Mouse (Mus musculus): Measurements from ENCODE around the gene Kif2b.

Gene Kif2b

DNA sequence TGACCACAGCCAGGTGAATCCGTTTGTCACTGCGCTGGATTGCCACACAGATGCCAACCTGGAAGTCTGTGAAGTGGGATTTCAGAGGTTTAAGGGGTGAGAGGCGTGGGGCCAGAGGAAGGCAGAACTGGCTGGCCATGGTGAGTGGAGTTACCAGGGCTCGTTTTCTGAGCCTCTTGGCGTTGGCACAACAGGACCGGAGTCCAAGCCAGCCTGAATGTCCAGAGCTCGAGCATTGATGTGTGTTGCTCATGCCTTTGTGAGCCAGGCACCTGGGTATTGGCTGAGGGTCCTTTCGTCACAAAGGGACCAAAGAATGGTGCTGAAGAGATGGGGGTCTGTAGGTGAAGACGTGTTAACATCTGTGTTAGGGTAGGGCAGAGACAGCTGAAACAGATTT lies at the start of gene Kif2b:
Gene Kif2b (minus strand): TSS at position 242 of the 400 bp plus-strand sequence.
- DNase-seq (ENCODE audit: low spot score), result no peak

DNA sequence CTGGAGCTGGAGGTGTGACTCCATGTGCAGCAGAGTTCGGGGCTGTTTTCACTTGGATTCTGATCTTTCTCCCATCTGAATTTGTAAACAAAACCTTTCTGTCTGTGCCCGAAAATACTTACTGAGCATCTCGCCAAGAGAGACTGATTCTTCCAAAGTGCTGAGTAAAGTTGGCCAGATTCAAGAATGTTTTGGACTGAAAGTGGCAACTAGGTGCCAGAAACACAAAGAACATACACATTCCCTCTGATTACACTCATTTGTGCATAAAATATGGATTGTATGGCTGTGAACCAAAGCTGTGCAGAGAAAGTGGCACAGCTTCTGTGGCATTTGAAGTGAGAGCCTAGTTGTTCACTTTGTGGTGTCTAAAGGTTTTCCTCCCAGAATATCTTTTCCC lies 15.7 kb upstream of the Kif2b start:
- no peak for DNase-seq (ENCODE audit: low spot score)

DNA sequence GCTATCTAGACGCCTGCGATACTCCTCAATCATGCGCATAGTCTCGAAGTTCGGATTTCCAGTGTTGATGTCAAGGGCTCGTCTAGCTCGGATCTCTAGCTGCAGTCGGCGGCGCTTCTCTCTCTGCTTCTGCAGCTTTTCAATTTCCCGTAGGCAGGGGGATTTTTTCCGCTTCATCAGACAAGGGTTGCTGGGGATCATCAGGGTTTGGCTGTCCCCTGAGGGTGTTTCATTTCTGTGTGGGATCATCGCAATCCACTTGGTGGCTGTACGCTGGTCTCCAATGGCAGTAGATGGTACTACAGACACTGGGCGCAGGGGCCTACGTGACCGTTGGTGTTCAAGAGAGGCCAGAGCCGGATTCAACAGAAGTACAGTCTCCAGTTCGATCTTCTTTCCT lies 502 bp downstream of the Kif2b start:
- no peak for DNase-seq (ENCODE audit: low spot score)

- no peak for DNase-seq (ENCODE audit: low spot score)
Observed at GRCm38 (mm10) chr11:91575406-91575805, 2.0 kb downstream of the Kif2b start.

DNA sequence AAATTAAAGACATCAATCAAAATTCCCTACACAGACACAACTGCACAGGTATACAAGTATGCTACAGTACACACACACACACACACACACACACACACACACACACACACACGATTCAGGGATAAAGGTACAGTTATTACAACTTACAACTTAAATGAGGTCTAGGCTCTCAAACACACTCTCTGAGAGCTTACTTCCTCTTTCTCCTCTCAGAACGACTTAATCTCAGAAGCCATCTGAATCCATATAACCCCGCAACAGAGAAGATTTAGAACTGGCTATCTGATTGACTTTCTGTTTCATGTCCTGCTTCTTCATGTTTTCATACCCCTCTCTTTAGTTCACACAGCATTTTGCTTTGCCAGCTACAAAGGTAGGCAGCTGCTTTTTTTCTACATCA lies 2.9 kb downstream of the Kif2b start:
- no peak for DNase-seq (ENCODE audit: low spot score)

DNA sequence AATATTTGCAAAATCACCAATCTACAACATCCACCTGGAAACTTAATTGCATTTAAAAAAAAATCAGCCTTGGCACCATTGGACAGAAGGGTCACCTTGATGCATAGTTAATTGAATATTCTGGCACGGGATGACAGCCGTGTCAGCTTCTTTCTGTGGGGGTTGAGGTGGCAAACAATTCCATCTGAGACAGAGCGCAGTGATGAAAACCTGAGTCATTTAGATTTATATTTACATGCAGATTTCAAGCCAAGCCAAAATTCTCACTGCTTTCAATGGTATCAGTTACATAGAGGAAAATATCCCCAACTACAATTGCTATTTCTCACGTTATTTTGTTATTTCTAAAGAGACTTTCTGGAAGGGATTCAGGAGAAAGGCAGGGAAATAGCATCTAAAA lies 46.6 kb downstream of the Kif2b start:
- no peak for DNase-seq (ENCODE audit: low spot score)
